Mouse (Mus musculus) forebrain, postnatal 0 days (tissue): ENCODE measurements around the gene Tpk1. TPM values are rescaled to one million over a fixed set of nuclear protein-coding genes. Genes with fewer than 3 reads are reported as not detected.

Experiments
- ATAC-seq: fragments of 200-750 bp; cut with Nextera tagmentation; 2 replicates; pipeline ENCODE4 v1.8.0; 2017; ENCODE audit warnings: mild to moderate bottlenecking, moderate library complexity
- DNase-seq: peaks from one replicate; pipeline ENCODE4 v3.0.0-alpha.2; 2015
- H3K27ac ChIP-seq: fragments of 300-500 bp; sonication (generic); 2 replicates; pipeline ENCODE4 v1.5.1; 2014; ENCODE audit warnings: low read depth, mild to moderate bottlenecking, antibody characterized with exemption, low read length, moderate library complexity, mixed read lengths
- H3K27me3 ChIP-seq: fragments of 300-500 bp; sonication (generic); 2 replicates; pipeline ENCODE4 v1.6.1; 2014; ENCODE audit warnings: mild to moderate bottlenecking, low read length, mixed read lengths; ENCODE audit not compliant: insufficient read depth
- H3K36me3 ChIP-seq: fragments of 300-500 bp; sonication (generic); 2 replicates; pipeline ENCODE4 v1.6.1; 2014; ENCODE audit warnings: mild to moderate bottlenecking, moderate library complexity; ENCODE audit not compliant: insufficient read depth
- H3K4me1 ChIP-seq: fragments of 300-500 bp; sonication (generic); 2 replicates; pipeline ENCODE4 v1.6.1; 2014; ENCODE audit warnings: antibody characterized with exemption; ENCODE audit not compliant: insufficient read depth
- H3K4me2 ChIP-seq: fragments of 300-500 bp; sonication (generic); 2 replicates; pipeline ENCODE4 v1.6.1; 2014; ENCODE audit warnings: low read depth, mild to moderate bottlenecking, moderate library complexity
- H3K4me3 ChIP-seq: fragments of 300-500 bp; sonication (generic); 2 replicates; pipeline ENCODE4 v1.5.1; 2014; ENCODE audit warnings: low read depth, low read length, mixed read lengths
- H3K9ac ChIP-seq: fragments of 300-500 bp; sonication (generic); 2 replicates; pipeline ENCODE4 v1.6.1; 2014; ENCODE audit warnings: mild to moderate bottlenecking
- H3K9me3 ChIP-seq: fragments of 300-500 bp; sonication (generic); 2 replicates; pipeline ENCODE4 v1.6.1; 2016; ENCODE audit warnings: low read length
- CTCF ChIP-seq: sonication (generic); IDR thresholded peaks from 2 replicates; pipeline ENCODE4 v1.5.1; 2016; ENCODE audit warnings: antibody characterized with exemption, control low read depth, low read depth
- WGBS: fragments of 180-500 bp; shearing (Covaris S2); extraction: QIAGEN DNeasy Blood & Tissue Kit; methylation state at CpG from one replicate; pipeline ENCODE4 v1.1.7; 2014; 5-methylcytosine and 5-hydroxymethylcytosine counted together
- polyA plus RNA-seq: library from polyadenylated mRNA; unstranded; fragments of >200 nt; fragmentation: Nextera tagmentation; extraction: Ambion mirVana; gene quantifications from 2 replicates; pipeline ENCODE4 v1.2.1, GENCODE M21; 2015
- total RNA-seq: library from RNA; depleted of rRNA; stranded (reverse); fragments of >200 nt; gene quantifications from 2 replicates; pipeline ENCODE4 v1.2.3, GENCODE M21; 2014

Gene Tpk1
- total and polyA plus RNA-seq, 2 experiments from 2014 or later, result 4.7 to 5.0 TPM

DNA sequence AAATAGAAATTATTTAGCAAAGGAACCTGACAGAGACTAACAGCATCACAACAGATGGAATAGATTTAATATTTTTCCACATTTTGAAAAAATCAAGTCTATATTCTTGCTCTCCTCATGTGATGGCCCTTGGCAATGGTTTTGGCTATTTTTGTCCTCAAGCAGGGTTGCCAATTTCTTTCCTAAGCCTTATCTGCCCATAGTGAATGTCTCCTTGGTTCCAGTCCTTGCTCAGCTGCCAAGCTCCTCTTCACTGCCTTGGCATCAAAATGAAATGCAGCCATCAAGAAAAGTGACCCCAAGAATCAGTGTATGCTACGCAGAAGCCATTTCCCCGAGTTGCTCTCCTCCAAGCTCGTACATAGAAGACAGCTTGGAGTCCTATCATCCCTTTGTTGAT, 263.0 kb downstream of the Tpk1 start:
- no peak for TF ChIP-seq CTCF
- 72% methylated on average over 3 of the region's 3 CpGs for WGBS
- Histone ChIP-seq H3K9ac (no peak overlapping the region), H3K27me3 (no peaks in the 10 kb centered on the region), H3K4me3 (no peak overlapping the region), H3K27ac (no peak overlapping the region), H3K36me3 (no peaks in the 10 kb centered on the region), H3K4me2 (no peak overlapping the region), H3K9me3 (no peaks in the 10 kb centered on the region), H3K4me1 (no peaks in the 10 kb centered on the region)
- ATAC-seq (peak; percentile 32; the same call in 1 of the 2 replicates), DNase-seq (no peak)

DNA sequence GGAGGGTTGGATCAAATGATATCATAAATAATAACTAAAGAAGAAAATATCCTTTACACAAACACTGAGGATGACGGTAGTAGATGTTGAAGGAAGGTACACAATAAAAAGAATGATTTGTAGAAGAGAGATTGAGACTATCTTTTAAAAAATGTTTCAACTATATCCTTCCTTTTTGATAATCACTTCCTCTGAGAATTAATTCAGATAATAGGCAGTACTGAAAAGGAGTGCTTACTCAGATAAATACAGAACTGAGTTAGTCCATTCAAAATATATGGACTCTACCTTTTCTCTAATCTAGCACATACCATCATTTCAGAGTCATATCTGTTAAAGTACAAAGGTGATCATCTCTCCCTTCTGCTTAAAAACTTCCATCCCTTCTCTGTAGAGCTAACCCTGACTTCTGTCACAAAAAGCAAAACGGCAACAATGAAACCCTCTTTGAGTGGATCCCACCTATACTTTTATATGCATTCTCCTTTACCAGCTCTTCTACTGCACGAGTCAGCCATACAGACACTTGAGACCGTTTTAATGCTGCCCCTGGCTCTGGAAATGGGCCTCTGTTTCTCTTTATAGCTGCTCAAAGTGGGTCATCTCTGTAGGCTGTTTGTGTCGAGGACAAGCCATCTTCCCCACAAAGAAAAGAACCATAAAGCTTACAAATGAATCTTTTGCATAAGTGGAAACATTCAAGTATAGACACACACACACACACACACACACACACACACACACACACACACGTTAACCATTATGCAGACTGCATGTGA, 263.7 kb downstream of the Tpk1 start:
- 72% methylated on average over 6 of the region's 6 CpGs for WGBS
- no peaks in the 10 kb centered on the region for H3K9me3 ChIP-seq

DNA sequence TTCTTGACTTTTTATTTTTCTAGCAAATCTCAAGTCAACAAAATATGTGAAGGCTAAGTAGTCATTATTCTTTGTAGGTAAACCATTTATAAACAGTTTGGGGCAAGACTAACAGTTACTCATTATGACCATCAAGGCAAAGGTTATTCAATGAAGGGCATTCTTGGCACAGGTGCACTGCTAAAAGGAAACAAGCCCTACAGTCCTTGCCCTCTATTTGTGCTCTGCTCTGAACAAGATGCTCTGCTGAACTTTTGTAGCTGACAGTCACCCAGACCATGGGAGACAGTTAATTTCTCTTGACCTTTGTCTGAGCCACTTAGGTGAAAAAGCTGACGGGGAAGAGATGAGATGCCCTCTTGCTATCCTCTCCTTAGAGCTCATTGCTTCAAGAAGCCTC, 269.7 kb downstream of the Tpk1 start:
- Histone ChIP-seq H3K27ac (no peak overlapping the region), H3K9me3 (no peaks in the 10 kb centered on the region), H3K4me1 (no peaks in the 10 kb centered on the region), H3K4me3 (no peak overlapping the region), H3K9ac (no peak overlapping the region), H3K4me2 (no peak overlapping the region), H3K36me3 (no peaks in the 10 kb centered on the region), H3K27me3 (no peaks in the 10 kb centered on the region)
- TF ChIP-seq CTCF, result no peak
- 85% methylated on average over 1 of the region's 1 CpGs for WGBS
- ATAC-seq, result no peak
- DNase-seq, result no peak

More for the DNA sequence above, 263.7 kb downstream of the Tpk1 start:
- Histone ChIP-seq H3K4me1 (no peaks in the 10 kb centered on the region), H3K4me3 (no peak overlapping the region), H3K27ac (no peak overlapping the region), H3K36me3 (no peaks in the 10 kb centered on the region), H3K4me2 (no peak overlapping the region), H3K27me3 (no peaks in the 10 kb centered on the region), H3K9ac (no peak overlapping the region)
- ATAC-seq, result no peak; the same call in 1 of the 2 replicates
- DNase-seq, result no peak
- TF ChIP-seq CTCF, result no peak

DNA sequence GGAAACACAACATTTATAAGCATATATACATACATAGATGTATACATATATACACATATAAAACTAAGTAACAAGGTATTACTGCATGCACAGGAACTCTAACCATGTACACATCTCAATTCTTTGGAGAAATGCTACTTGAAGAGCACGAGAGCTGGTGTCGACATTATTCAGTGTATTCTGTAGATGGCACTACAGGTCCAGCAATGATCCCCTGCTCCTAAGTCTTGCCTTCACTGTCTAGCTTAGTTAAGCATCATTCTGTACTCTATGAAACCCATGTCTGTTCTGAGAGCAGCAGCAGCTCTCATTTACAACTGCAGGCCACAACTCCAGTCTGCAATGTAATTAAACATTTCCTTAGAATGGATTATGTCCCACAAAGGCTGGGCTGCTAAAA, 270.5 kb downstream of the Tpk1 start:
- Histone ChIP-seq H3K9me3 (no peaks in the 10 kb centered on the region), H3K27me3 (no peaks in the 10 kb centered on the region), H3K27ac (no peak overlapping the region), H3K4me3 (no peak overlapping the region), H3K4me1 (no peaks in the 10 kb centered on the region), H3K36me3 (no peaks in the 10 kb centered on the region), H3K9ac (no peak overlapping the region), H3K4me2 (no peak overlapping the region)
- TF ChIP-seq CTCF, result peak; percentile 74
- DNase-seq, result peak; percentile 76
- ATAC-seq, result peak; percentile 95
- WGBS, result 69% methylated on average over 2 of the region's 2 CpGs

DNA sequence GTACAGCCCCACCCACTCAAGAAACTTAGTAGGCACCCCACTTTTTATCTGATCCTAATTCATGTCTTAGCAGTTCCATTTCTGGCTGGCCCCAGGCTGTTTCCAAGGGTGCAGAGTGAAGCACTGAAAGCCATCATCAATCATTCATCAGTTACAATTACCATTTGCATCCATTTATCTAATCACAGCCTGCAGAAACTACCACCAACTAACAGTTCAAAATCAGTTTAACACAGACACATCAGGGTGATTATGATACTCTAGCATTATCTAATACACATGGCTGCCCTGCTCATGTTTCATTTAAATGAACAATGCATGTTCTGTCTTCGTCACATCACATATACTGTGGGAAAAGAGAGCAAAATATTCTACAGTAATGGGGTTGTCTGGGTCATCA, 274.7 kb downstream of the Tpk1 start:
- ATAC-seq, result no peak; the same call in 1 of the 2 replicates
- no peak for DNase-seq
- Histone ChIP-seq H3K27ac (no peak overlapping the region), H3K4me1 (no peaks in the 10 kb centered on the region), H3K27me3 (no peaks in the 10 kb centered on the region), H3K9me3 (no peaks in the 10 kb centered on the region), H3K4me3 (no peak overlapping the region), H3K4me2 (no peak overlapping the region), H3K36me3 (no peaks in the 10 kb centered on the region), H3K9ac (no peak overlapping the region)
- WGBS, result 63% methylated on average over 1 of the region's 1 CpGs
- no peak for TF ChIP-seq CTCF

DNA sequence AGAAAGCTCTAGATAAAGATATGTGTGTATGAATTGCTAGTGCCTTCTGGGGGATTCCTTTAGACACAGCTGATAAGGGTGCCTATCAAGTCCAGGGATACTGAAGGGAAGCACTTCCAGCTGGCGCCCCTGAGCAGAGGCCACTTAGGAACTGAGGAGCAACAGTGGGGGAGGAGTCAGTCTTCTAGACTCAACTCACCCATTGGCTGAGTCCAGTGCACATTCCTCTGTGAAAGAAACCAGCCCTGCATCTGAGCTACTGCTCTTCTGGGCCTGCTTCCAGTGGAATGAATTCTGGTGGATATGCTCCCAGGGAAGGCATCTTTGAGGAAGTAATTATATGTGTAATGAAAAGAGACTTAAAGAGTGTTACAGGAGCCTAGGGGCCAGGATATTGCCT, 278.8 kb downstream of the Tpk1 start:
- H3K36me3 ChIP-seq, result no peaks in the 10 kb centered on the region
- no peak for TF ChIP-seq CTCF
- H3K4me2 ChIP-seq, result no peak overlapping the region
- ATAC-seq (no peak; the same call in 1 of the 2 replicates), DNase-seq (no peak)
- H3K27me3 ChIP-seq, result no peaks in the 10 kb centered on the region
- H3K9me3 ChIP-seq, result no peaks in the 10 kb centered on the region
- no peak overlapping the region for H3K27ac ChIP-seq
- H3K9ac ChIP-seq, result no peak overlapping the region
- H3K4me3 ChIP-seq, result no peak overlapping the region
- H3K4me1 ChIP-seq, result no peaks in the 10 kb centered on the region
- 26% methylated on average over 1 of the region's 1 CpGs for WGBS

DNA sequence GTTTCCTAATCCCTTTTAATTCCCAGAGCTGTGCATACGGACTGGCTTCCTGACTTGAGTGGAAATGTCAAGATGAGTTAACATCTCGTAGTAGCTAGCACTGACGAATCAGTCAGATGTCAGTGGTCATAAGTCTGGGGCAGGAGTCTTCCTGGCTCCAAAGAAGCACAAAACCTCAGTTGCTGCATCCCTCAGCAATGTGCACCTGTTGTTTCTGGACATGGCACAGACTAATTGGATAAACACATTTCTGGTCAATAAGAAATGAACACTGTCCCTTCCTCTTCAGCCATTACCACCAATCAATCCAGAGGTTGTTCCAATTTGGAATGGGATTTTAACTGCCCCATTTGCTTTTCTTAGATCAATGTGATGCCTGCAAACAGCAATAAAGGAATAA, 281.2 kb downstream of the Tpk1 start:
- Histone ChIP-seq H3K27me3 (no peaks in the 10 kb centered on the region), H3K9ac (no peak overlapping the region), H3K4me3 (no peak overlapping the region), H3K27ac (no peak overlapping the region), H3K4me2 (no peak overlapping the region), H3K4me1 (no peaks in the 10 kb centered on the region), H3K36me3 (no peaks in the 10 kb centered on the region), H3K9me3 (no peaks in the 10 kb centered on the region)
- TF ChIP-seq CTCF, result no peak
- WGBS, result 77% methylated on average over 3 of the region's 3 CpGs
- DNase-seq (no peak), ATAC-seq (no peak)
